Mouse (Mus musculus): ENCODE results near the gene Pign.

Pign gene

GRCm38 (mm10) chr1:105663171-105663961, at the start of gene Pign, which contains the start of gene Relch:
TSS of gene Pign (minus strand) at chr1:105663677.
TSS of gene Relch (plus strand) at chr1:105663861.
- peak; percentile 100 for DNase-seq (ENCODE audit: low read depth, low spot score)

DNA sequence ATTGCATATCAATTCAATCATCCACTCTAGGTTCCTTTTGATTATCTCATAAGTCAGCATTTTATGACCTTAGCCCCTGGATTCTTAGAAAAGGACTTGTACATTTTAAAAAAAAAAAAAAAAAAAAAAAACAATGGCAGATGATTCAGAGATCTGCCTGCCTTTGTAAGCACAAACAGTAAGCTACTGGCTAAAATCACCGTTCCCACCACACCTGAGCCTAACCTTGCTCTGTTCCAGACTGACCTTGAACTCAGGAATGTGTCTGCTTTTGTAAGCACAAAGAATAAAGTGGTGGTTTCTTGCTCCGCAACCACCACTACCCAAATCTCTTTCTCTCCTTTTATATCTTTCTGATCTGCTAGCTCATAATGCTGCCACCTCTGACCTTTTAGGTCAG, 49.3 kb upstream of the Pign start:
- DNase-seq (ENCODE audit: low read depth, low spot score), result no peak

DNA sequence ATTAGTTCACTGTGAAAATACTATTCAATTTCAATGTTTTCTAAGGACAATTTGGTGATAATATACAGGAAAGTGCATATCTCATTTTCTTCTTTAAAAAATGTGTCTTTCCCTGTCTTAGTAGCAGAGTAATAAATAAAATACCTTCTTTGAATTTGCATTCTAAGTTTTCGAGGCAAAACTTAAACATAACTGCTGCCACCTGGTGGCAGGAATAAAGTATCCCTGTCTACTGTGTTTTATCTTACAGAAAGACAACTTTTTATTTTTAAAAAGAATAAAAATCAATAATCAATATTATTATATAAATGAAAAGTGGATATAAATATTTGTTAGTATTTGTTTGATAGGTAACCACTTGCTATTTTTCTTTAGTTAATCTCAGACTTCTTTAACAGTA, 47.8 kb upstream of the Pign start:
- peak; percentile 65 for DNase-seq (ENCODE audit: low read depth, low spot score)

GRCm38 (mm10) chr1:105709415-105709814, 45.9 kb upstream of the Pign start:
- DNase-seq (ENCODE audit: low read depth, low spot score), result no peak

DNA sequence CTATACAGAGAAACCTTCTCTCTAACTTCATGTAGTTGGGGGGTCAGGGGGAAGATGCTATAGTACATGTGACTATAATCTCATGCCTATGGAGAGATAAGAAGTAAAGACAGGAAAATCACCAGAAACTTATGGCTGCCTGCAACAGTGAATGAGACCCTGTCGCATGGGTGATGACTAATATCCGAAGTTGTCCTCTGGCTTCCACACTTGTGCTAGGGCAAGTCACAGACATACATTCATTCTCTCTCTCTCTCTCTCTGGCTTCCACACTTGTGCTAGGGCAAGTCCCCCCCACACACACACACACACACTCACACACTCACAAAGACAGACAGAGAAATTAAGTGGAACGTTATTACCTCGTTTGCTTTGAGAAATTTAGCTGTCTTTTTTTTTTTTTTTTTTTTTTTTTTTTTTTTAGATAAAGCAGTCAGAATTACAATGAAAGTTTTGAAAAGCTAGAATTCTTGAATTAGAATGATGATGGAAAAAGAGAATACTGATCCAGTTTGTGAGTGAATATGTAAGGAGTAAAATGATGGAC, 37.6 kb upstream of the Pign start:
- no peak for DNase-seq (ENCODE audit: low read depth, low spot score)

DNA sequence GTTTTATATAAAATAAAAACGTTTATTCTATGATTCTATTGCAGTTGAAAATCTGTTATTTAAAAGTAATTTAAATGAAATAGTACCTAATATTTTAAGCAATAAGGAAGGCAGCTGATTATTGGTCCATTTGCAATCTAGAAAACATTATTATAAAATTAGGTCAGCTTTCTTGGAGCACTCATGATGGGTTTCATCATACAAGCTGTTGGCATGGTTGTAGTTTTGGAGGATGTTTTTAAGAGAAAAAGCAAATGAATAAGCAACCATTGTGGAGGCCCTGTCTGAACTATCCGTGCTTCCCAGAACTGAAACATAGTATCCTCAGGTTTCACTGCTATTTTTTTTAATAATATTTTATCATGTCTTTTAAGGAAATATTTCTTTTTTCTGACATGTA, 32.1 kb upstream of the Pign start:
- no peak for DNase-seq (ENCODE audit: low read depth, low spot score)

DNA sequence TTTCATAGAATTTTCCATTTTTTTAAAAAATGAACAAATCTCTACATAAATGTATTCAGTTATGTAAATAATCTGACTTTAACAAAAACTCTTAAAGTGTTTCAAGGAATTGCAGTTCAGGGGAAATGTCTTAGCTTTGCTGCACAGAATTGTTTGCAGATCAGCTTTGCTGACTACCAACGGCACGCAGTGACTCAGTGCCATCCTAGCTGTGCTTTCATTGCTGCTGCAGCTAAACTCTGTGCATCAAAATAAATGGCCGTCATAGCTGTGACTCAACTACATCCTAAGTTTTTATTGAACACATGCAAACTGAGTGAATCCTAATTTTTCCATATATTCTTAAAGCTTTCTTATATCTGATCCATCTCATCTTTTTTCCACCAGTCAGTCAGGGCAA, 22.0 kb upstream of the Pign start:
- DNase-seq (ENCODE audit: low read depth, low spot score), result no peak

GRCm38 (mm10) chr1:105680587-105680986, 17.1 kb upstream of the Pign start:
- peak; percentile 53 for DNase-seq (ENCODE audit: low read depth, low spot score)

GRCm38 (mm10) chr1:105674763-105675162, 11.3 kb upstream of the Pign start:
- no peak for DNase-seq (ENCODE audit: low read depth, low spot score)

GRCm38 (mm10) chr1:105669700-105670099, 6.2 kb upstream of the Pign start:
- no peak for DNase-seq (ENCODE audit: low read depth, low spot score)

DNA sequence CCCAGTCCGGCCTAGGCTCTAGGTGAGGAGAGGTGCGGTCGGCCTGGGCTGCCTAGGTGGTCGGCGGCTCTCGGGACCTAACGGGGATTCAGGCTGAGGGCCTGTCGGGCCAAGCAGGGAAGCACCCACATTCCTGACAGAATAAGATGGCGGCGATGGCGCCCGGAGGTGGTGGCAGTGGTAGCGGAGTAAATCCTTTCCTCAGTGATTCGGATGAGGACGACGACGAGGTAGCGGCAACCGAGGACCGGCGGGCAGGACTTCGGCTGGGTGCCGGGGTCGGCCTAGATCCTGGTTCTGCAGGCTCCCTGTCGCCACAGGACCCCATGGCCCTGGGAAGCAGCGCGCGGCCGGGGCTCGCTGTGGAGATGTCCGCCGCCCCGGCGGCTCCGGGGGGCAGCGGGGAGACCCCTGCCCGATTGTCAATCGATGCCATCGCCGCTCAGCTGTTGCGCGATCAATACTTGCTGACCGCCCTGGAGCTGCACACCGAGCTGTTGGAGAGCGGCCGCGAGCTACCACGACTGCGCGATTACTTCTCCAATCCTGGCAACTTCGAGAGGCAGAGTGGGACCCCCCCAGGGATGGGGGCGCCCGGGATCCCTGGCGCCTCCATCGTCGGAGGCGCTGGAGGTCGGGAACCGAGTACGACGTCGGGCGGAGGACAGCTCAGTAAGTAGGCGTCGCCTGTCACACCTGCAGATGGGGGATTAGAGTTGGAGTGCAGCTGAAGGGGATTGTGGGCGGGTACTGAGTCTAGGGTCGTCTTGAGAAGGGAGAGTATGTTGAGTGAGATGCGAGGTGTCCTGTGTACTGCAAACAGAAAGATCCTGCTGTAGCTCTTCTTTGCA, 710 bp upstream of the Pign start:
- DNase-seq (ENCODE audit: low read depth, low spot score), result peak; percentile 17

- no peak for DNase-seq (ENCODE audit: low read depth, low spot score)
These were observed 682 bp downstream of the Pign start for GRCm38 (mm10) chr1:105662820-105663170.

DNA sequence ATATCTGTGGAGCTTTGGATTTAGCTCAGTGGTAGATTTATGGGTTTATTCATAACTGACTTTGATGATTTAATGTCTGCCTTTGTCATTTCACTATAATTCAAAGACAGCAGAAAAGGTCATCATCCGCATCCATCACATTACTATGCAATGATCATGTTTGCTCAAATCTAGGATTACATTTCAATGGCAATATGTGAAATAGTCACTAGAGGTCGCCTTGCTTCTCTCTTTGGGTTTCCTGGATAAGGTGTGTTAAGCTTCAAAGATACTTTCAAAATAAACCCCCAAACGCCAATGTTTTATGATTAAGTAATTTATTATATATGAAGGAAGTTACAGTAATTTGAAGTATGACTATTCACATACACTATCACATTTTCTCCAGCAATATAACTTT, 3.5 kb downstream of the Pign start:
- DNase-seq (ENCODE audit: low read depth, low spot score), result peak; percentile 84

DNA sequence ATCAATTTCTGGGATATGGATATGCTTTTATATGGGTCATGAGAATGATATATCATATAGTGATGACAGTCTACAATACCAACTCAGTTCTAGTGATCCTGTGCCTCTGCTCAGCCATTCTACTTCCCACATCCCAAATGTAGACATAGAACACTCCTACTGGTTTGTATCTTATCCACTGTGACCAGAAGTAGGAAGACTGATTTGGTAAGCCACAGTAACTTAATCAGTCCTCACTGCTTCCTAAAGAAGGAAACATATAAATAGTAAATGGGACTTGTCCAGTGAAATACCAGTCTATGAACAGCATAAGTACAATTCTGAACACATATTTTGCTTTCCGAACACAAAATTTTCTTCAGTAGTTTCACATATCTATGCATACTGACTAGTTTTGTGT, 9.5 kb downstream of the Pign start:
- DNase-seq (ENCODE audit: low read depth, low spot score), result no peak

GRCm38 (mm10) chr1:105650650-105651049, 12.8 kb downstream of the Pign start:
- no peak for DNase-seq (ENCODE audit: low read depth, low spot score)

GRCm38 (mm10) chr1:105644093-105644492, 19.4 kb downstream of the Pign start:
- no peak for DNase-seq (ENCODE audit: low read depth, low spot score)

DNA sequence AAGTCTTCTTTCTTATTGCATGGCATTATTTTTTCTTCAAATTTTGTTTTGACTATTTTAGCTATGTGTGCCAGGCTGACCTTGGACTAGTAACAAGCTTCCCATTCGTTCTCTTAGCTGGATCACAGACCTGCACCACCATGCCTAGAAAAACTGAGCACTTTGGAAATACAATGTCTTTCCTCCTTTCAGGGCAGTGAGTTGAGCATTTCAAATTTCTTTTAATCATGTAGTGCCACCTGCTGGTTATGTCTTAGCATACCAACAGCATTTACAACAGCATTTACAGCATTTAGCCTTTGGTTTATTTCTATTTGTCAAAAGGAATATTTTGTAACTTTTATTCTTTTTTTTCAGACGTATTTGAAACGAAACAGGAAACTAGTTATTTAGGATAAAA, 33.0 kb downstream of the Pign start:
- DNase-seq (ENCODE audit: low read depth, low spot score), result peak; percentile 62

DNA sequence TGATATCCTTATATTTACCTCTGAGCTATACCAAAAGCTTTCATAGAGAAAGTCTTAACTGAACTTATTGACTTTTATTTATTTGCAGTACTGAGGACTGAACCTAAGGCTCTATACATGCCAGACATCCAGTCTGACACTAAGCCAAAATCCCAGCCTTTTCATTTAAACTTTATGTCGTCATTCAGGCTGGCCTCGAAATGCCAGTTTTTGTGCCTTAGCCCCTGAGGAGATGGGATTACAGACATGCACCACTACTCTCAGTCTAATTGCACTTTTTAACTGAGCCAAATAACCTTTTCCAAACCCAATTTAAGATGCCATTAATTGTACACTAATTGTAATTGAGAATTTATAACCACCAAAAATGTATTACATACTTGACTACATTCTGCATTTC, 73.8 kb downstream of the Pign start:
- no peak for DNase-seq (ENCODE audit: low read depth, low spot score)

DNA sequence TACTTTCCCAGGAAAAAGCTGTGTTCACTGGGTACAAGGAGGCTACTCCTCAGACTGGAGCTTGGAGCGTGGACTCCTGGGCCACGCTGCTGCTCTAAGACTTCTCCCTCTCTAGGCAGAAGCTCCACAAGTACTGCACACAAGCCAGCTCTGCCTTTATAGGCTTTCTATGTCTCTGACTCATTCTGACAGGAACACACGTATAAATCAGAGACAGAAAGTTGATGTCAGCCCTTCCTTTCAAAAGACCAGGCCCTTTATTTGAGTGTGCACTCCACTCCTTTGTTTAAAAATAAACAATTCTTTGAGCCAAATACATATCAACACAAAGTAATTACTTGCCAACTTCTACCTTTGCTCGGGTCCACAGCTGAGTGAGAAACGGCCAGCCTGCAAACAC, 74.8 kb downstream of the Pign start:
- no peak for DNase-seq (ENCODE audit: low read depth, low spot score)

- DNase-seq (ENCODE audit: low read depth, low spot score), result no peak
These were observed 80.7 kb downstream of the Pign start for GRCm38 (mm10) chr1:105582800-105583199.

DNA sequence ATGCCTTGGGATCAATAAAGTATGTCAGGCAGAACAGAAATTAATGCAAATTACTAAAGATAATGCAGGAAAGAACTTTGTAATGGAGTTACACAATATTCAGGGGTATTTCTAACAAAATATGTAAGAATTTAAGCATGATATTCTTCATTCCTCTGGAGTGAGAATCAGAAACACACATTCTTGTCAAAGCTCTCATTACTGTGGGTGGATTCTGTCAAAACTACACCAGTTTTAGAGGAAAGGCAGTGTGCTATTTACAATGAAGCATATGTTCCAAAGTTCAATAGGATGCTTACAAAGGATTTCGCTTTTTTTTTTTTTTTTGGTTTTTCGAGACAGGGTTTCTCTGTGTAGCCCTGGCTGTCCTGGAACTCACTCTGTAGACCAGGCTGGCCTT, 82.6 kb downstream of the Pign start:
- no peak for DNase-seq (ENCODE audit: low read depth, low spot score)

DNA sequence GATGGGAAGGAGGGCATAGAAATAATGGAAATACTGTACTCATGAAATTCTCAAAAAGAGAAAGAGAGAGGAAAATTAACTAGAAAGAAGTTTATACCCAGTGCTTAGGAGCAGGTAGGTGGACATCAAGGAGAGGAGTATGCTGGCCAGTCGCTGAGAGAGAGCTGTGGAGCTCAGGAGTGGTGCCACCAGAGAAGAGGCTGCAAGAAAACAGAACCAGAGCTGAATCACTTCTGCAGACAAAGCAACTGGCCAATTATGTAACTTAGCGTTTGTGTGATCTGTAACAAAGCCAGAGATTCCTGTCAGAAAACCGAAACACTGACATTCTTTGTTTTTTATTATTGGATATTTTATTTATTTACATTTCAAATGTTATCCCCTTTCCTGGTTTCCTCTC, 97.4 kb downstream of the Pign start:
- no peak for DNase-seq (ENCODE audit: low read depth, low spot score)

DNA sequence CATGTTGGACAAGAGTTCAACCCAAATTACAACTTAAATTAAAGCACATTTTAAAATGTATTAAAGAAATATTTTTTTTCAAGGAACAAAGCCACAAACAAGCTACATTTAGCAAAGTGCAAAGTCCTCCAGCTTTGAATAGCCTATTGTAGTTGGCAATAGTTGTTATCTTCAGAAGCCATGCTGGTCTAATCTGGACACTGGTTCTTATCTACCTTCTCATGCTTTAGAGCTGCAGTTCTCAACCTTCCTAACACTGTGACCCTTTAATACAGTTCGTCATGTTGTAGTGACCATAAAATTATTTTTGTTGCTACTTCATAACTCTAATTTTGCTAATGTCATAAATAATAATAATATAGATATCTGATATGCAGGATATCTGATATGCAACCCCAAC, 99.2 kb downstream of the Pign start:
- no peak for DNase-seq (ENCODE audit: low read depth, low spot score)

Measured in 3T3-L1 (cell line).